Mouse (Mus musculus): ENCODE data around the gene Gm3752.
"Not testable (repeated sequence)": the region's sequence is repeated elsewhere in the genome, so short reads cannot be mapped to it uniquely, and the experiment has no call there.

Gm3752 gene

GRCm38 (mm10) chr14:7483662-7484061 is at the start of gene Gm3752:
Gene Gm3752, minus strand, starts transcription at chr14:7483762.
- DNase-seq: not testable (repeated sequence)

- DNase-seq: not testable (repeated sequence)
Observed at GRCm38 (mm10) chr14:7488731-7489130, 5.2 kb upstream of the Gm3752 start.

DNA sequence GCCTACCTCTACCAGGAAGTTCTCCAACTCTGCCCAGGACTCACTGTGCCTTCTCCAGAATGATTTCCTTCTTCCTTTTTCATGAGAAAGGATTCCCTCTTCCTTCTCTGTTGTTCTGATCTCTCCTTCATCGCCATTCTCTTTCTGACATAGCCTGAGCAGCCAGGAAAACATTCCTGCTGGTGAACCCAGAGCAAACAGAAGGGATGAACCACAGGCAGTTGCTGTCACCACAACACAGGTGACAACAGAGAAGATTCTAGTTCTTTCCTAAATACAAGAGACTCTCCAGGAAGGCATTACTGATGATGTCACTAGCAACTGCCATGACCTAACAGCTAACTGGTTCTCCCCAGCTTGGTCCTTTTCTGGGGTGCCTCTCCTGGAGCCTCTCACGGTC is 32.7 kb downstream of the Gm3752 start, which contains the start of gene Gm3755:
Gene Gm3755 (minus strand): TSS at position 101 of the 400 bp plus-strand sequence.
- DNase-seq: not testable (repeated sequence)

GRCm38 (mm10) chr14:7422496-7422895 is 61.1 kb downstream of the Gm3752 start:
- DNase-seq: not testable (repeated sequence)

All from lung, postnatal 10 days (tissue).